Mouse (Mus musculus) bone marrow macrophage, adult 2 months (primary cell): ENCODE measurements at regions not wholly inside any gene's neighbourhood (a gene's known extent, or its start where the extent isn't known, plus 50 kb on each side); places are given as distances from the start of the nearest gene placed in this dataset.
A peak's percentile ranks its signal among the peaks of the same experiment; 100 is the strongest.

Experiments used
- H3K27ac ChIP-seq: 2 replicates; pipeline ENCODE4 v1.5.1; 2012; ENCODE audit warnings: low read depth, low read length; ENCODE audit not compliant: insufficient read depth
- H3K4me1 ChIP-seq: 2 replicates; pipeline ENCODE4 v1.6.1; 2012; ENCODE audit warnings: low read length; ENCODE audit not compliant: control insufficient read depth, insufficient read depth
- H3K4me3 ChIP-seq: 2 replicates; pipeline ENCODE4 v1.5.1; 2012; ENCODE audit warnings: mild to moderate bottlenecking, low read length, moderate library complexity; ENCODE audit not compliant: insufficient read depth
- CTCF ChIP-seq: IDR thresholded peaks from 2 replicates; pipeline ENCODE4 v1.5.1; 2012; ENCODE audit warnings: low read depth, mild to moderate bottlenecking, low read length, moderate library complexity
- POLR2A ChIP-seq: IDR thresholded peaks from 2 replicates; pipeline ENCODE4 v1.6.1; 2012; ENCODE audit warnings: mild to moderate bottlenecking, low read depth, low read length, borderline replicate concordance

- no peak overlapping the region for H3K4me3 ChIP-seq
- TF ChIP-seq POLR2A (no peak), CTCF (no peak)
Measured at GRCm38 (mm10) chr1:71982423-71983262, 229.5 kb downstream of the Mreg start.

GRCm38 (mm10) chr1:71980624-71981023, 231.5 kb downstream of the Mreg start:
- TF ChIP-seq POLR2A (no peak), CTCF (no peak)
- H3K27ac ChIP-seq, result no peak overlapping the region
- H3K4me3 ChIP-seq, result no peak overlapping the region
- no peaks in the 10 kb centered on the region; the same call in 1 of the 2 replicates for H3K4me1 ChIP-seq

More at GRCm38 (mm10) chr1:71982423-71983262, 229.5 kb downstream of the Mreg start:
- Histone ChIP-seq H3K4me1 (peaks cover 12% of the 10 kb centered on the region), H3K27ac (no peak overlapping the region)

DNA sequence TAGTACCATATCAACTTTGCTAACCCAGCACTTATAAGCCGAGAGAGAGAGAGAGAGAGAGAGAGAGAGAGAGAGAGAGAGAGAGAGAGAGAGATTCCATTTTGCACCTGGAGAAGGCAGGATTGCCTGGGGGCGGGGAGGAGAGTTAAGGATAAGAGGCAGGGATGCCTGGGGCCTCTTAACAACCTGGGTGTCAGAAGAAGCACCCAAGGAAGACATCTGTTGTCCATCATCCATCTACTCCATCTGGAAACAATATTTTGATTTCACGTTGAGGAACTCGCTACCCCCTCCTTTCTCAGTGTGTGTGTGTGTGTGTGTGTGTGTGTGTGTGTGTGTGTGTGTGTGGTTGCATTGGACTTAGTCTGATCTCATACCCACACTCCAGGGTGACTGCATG, 232.8 kb downstream of the Mreg start:
- TF ChIP-seq CTCF (no peak), POLR2A (no peak)
- H3K4me1 ChIP-seq, result peaks cover 5% of the 10 kb centered on the region
- no peak overlapping the region for H3K4me3 ChIP-seq
- H3K27ac ChIP-seq, result no peak overlapping the region

DNA sequence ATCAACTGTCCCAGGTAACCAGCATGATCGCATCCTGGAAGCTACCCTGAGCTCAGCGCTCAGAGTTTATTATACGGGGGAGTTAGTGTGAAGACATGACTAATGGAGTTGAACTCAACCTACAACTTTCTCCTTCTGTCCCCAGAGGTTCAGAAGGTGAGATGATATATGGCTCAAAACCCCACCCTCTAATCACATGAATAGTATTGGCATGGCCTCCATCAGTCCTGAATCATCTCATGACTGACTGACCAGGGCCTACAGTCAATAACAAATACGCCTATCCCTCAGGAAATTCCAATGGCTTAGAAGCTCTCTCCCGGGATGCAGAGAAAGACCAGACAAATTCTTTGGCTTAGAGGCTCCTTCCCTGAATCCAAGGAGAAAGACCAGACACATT, 234.7 kb downstream of the Mreg start:
- H3K4me3 ChIP-seq, result no peak overlapping the region
- no peak overlapping the region for H3K27ac ChIP-seq
- TF ChIP-seq CTCF (no peak), POLR2A (no peak)
- peaks cover 8% of the 10 kb centered on the region for H3K4me1 ChIP-seq

GRCm38 (mm10) chr1:71974715-71975114, 237.4 kb downstream of the Mreg start:
- Histone ChIP-seq H3K4me1 (peaks cover 8% of the 10 kb centered on the region), H3K4me3 (no peak overlapping the region), H3K27ac (no peak overlapping the region)
- TF ChIP-seq CTCF, result no peak
- TF ChIP-seq POLR2A, result no peak

DNA sequence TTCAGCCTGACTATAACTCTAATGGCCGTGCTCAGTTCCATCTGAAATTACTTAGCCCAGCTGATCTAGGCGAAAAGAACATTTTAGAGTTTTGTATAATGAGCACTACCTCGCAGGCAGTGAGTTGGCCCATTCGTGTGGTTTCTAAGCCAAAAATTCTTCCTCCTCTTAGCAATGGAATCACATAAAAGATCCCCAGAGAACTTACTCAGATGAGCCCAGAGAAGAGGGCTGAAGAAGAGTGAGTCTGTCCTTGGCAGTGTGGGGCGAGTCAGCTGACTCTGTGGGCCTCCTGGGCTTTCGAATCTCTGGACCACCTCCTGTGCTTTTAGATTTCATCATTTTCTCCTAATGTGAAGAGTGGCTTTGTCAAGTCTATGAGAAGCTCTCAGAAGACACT, 240.2 kb downstream of the Mreg start:
- Histone ChIP-seq H3K4me3 (no peak overlapping the region), H3K27ac (no peak overlapping the region), H3K4me1 (peaks cover 8% of the 10 kb centered on the region)
- no peak for TF ChIP-seq CTCF
- no peak for TF ChIP-seq POLR2A

- Histone ChIP-seq H3K4me3 (no peak overlapping the region), H3K4me1 (peaks cover 8% of the 10 kb centered on the region), H3K27ac (no peak overlapping the region)
- TF ChIP-seq CTCF (no peak), POLR2A (no peak)
Measured at GRCm38 (mm10) chr1:71970771-71971170, 241.3 kb downstream of the Mreg start.

DNA sequence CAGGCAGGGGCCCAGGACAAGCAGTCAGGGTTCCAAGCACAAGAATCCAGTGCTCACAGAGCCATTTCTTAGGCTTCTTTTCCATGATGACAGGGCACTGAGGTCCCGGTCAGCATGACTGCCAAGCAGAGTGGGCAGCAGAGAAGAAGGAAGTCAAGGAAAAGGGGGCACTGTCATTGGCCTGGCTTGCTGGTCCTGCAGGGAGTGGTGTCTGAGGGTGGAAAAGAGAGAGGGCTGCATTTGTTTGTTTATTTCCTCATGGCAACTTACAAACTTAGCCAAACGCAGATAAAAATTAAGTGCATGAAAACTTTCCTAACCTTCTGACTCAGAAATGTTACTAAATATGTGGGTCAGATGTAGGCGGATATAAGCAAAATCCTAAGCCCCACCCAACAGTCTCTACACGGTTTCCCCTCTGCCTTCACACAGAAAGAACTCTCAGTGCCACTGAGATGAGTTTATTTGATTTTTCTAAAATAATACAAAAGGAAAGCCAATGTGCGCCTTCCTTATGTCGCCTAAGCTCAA, 244.5 kb downstream of the Mreg start:
- Histone ChIP-seq H3K27ac (no peak overlapping the region), H3K4me3 (no peak overlapping the region), H3K4me1 (no peaks in the 10 kb centered on the region)
- TF ChIP-seq POLR2A (no peak), CTCF (no peak)

DNA sequence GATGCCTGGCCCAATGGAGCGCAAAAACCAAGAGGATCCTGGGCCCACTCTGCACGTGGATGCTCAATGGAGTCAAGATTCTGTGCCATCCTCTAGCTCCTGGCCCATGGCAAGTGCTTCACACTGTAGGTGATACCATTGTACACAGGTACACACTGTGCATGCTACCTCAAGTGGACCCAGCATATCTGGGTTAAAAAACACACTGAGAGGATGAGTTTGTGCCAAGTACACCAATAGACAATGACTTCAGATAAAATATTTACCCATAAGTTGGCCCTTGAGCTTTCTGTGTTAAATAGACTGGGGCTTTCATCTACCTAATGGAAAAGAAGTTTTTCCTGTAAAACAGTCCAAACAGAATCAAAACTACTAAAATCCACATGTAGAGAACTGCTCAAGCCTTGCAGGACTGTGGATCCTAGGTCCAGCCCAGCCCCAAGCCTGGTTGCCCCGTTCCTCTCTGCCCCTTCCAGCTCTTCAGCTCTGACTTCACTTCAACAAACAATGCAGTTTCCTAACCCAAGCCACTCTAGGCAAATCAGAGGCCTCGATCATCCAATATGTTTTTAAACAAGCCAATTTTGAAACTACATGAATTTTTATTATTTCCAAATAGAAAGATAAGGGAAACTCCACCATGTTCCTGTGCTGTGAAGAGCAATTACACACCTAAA, 247.5 kb downstream of the Mreg start:
- TF ChIP-seq POLR2A, result no peak
- TF ChIP-seq CTCF, result no peak
- no peaks in the 10 kb centered on the region for H3K4me1 ChIP-seq
- no peak overlapping the region for H3K27ac ChIP-seq
- H3K4me3 ChIP-seq, result no peak overlapping the region

DNA sequence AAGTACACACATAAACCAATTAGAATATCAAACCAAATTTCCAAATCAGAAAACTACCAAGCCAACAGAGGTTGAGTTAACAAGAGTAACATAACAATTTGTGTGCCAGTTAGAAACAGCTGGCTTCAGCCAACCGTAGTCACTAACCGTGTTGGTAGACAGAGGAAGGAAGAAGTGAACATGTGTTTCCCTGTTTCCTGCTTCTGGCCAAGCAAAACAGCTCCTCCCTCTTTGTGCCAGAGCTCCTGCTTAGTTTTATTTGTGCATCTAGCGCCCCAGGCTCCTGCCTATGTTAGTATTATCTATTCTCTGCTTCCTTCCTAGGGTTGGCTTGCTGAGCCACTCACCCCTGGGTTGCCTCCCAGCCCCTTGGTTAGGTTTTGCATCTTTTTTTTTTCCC, 255.2 kb downstream of the Mreg start:
- TF ChIP-seq POLR2A, result no peak
- TF ChIP-seq CTCF, result no peak
- H3K27ac ChIP-seq, result peak overlapping the region; percentile 23; the same call in 1 of the 2 replicates
- H3K4me1 ChIP-seq, result peaks cover 9% of the 10 kb centered on the region
- H3K4me3 ChIP-seq, result no peak overlapping the region
